Mouse (Mus musculus) cerebellum, adult 2 months (tissue): ENCODE measurements around the gene Atp2b2.

Experiments used
- CTCF ChIP-seq: fragments of 200-500 bp; IDR thresholded peaks from 2 replicates; pipeline ENCODE4 v1.5.1; 2011; ENCODE audit warnings: low read depth, mild to moderate bottlenecking, control low read depth, low read length, moderate library complexity, borderline replicate concordance; ENCODE audit not compliant: insufficient read depth
- POLR2A ChIP-seq: fragments of 200-500 bp; IDR thresholded peaks from 2 replicates; pipeline ENCODE4 v1.6.1; 2011; ENCODE audit warnings: low read length, control low read depth, borderline replicate concordance; ENCODE audit not compliant: insufficient read depth

DNA sequence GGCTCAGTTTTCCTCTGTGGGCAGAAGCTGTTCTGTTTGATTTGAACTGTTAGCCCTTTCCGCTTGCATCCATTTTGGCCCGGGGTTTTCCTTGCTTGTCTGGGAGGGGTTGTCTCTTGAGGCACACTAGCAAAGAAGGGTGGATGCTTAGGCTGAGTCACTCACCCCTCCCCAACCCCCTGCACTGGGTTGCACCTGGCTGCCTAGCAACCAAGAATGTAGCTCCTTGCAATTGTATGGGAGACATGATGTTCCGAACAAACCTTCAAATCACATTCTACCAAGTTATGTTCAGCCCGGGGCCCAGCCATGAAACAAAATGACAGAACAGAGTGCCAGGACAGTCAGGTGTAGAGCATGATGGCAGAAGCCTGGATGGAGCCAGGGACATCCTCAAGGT is 215.1 kb downstream of the Atp2b2 start:
- TF ChIP-seq CTCF (no peak), POLR2A (no peak)
